Mouse (Mus musculus) spleen, postnatal 10 days (tissue): ENCODE measurements around the gene Tjp3.

Experiments used
- DNase-seq, 2 experiments: peaks; one replicate each; pipeline ENCODE4 v3.0.0; 2021 to 2022; ENCODE audit warnings: low spot score in 2 of 2

Tjp3 gene

DNA sequence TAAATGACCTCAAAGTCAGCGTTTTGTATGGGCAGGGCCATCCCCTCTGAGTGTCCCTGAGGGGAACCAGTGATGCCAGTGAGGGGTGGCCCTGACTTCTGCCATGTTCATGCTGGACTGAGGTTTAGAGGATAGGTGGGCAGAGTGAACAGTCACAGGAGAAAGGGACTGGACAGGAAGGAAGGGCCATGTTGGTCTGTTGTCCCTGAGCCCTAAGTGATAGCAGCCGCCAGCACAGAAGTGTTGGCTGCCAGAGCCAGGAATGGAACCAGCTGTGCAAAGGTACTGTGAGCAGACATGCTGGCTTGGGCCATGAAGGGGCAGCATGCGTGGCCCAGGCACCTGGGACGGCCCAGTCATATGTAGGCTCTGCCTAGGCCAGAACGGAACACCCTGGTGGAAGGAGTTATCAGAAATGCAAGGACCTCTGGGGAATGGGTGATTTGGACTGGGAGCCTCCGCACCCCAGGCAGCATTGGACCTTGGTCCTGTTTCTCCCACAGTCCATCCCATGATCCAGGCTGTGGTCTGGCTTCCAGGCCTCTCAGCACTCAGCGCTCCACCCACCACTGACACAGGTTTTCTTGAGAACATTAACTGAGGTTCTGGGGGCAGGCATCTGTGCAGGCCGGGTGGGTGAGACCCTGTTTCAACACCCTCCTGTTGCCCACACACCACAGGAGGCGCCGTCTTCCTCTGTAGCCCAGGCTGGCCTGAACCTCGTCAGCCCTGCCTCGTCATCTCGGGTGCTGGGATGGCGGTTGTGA, 8.4 kb upstream of the Tjp3 start:
- DNase-seq: no peak

DNA sequence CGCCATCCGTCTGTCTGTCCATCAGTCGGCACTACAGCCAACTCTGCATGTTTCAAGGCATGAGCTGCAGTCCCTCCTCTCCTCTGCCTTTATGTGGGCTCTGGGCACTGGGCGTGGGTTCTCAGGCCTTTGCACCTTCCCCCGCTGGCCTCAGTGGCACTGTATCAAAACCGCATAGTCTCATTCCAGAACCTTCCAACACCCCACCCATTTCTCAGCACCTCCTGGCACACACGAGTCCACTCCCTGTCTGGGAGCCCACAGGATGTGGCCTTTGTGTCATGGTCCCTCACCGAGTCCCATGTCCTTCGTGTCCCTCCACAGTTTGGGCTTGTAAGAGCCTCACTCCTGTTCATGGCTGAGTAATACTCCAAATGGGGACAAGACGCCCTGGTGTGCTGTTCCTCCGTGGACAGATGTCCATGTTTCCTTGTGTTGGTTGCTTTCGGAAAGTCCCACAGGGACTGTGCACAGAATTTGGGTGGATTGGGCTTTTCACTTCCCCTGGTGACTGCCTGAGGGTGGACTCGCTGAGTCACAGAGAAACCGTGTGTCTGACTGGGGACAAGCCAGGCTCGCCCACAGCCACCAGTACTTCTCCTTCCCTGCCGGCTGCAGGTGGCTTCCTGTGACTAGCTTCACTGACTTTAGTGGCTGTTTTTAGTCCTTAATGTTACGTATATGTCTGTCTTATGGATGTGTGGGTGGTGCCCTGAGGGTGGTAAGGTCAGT, 7.2 kb upstream of the Tjp3 start:
- peak in 1 of 2 experiments; percentile 67 for DNase-seq

DNA sequence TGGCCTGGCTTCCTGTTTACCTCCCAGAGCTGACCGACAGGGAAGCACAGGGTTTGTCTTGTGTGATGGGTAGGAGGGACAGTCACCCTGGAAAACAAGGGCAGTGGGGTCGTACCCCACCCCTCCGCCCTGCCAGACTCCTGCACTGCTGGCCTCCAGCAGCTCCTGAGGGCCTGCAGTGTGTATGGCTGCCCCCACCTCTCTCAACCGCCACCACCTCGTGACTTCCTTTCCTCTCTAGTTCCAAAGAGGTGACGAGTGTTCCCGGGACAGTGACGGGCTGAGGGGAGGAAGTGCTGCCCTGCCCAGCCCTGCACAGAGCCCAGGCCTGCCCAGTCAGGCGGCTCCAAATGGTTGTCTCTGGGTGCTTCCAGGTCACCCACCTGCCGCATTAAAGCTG, 6.5 kb upstream of the Tjp3 start:
- DNase-seq: peak in 1 of 2 experiments; percentile 59

DNA sequence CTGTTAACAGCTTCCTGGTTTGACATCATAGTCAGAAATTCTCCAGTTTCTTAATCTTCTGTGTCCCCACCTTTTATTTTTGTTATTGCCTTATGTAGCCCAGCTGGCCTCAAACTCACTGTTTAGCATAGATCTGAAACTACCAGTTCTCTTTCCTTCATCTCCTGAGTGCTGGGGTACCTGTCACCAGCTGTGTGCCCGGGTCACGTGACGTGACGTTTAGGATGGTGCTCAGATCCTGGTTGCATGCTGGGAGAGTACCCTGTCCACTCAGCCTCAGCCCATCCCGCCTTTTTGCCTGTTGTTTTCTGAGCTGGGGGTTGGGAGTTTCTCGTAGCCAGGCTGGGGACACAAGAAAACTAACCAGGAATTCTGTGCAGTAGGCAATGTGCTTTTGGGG, 5.9 kb upstream of the Tjp3 start:
- DNase-seq: peak in 1 of 2 experiments; percentile 64

DNA sequence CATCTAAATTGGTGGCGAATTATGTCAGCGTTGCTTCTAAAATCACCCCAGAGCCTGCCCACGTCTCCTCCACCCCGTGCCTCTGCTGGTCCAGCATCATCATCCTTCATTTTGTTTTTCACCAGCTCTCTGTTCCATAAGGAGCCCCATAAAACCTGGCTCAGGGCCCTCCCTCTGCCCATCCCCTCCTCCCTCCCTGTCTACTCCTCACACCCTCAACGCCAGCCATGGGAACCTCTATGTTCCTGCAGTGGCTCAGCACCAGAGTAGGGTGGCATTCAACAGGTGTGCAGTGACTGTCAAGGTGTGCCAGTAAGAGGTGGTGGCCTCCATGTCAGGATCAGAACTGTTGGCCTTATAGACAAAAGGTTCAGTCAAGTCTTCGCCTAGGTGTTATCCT, 3.8 kb upstream of the Tjp3 start:
- DNase-seq: no peak

DNA sequence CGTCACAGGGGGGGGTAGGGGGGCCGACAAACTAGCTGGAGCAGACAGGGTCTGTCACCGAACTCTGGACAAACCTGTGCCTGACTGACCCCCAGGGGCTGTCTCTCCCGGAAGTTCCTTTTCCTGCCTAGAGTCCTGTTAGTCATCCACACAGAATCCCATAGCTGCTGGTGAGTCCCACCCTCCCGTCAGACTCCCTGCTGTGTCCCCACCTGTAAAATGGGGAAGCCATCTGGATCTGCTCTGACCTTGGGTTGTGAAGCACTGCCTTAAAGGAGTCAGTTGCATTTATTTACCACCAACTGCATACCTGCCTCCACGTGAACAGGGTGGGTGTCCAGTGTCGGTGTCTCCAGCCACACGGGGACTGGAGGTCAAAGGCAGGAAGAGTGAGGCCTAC, 3.1 kb upstream of the Tjp3 start:
- DNase-seq: no peak

DNA sequence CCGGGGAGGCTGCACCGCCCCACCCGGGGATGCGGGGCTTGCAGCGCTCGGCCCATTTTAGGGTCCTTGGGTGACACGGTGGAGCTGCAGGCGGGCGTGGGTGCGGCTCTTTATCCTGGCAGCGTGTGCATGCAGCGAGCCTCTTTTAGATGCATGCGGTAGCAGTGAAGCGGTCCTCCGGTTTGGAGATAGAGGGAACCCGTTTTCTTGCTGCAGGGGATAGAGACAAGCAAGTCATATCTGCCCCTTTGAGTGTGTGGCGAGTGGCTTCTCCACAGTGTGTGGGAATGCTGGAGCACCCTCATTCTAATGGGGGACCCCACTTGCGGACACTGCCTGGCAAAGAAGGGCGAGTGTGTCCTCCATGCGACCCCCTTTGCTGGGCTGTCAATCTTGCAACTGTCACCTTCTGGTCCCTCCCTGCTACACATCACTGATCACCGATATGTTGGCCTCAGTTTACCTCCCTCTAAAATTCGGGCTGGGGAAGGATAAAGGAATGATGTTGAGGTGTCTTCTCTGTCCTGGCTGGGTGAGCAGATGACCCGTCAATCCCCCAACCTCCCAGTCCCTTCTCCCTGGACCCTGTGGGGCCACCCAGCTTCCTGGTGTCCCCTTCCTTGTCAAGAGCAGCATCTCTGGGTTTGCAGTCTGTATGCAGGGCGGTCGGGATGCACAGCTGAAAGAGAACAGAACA, 2.1 kb upstream of the Tjp3 start:
- DNase-seq: no peak

DNA sequence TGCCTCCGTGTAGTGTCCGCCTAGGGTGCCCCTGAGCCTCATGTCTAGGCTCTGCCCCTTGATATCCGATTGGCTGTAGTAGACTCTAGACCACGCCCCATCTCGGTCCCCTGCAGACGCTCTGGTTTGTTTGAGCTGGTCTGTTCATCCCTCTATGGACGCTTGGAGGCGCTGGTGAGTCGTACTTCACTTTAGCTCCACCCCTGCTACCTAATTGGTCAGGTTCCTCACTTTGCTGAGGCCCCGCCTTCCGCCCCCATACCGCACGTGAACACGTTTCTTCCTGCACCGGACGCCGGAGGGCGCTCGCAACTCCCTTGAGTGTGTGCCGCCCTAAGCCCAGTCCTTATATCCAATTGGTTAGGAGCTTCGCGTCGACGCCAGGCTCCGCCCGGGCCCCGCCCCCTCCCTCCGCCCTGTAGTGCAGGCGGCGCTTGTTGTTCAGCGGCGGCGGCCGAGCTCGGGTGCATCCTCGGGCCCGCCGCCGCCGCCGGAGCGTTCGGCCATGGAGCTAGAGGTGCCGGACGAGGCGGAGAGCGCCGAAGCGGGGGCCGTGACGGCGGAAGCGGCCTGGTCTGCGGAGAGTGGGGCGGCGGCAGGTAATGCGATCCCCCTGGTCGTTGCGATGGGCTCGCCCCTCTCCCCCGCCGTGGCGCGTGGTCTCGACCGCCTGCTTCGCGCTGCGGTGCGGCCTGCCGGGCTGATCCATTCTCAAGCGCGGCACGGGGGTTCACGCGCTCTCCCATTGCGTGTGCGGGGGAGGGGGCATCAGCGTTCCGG, 1.4 kb upstream of the Tjp3 start, which contains the start of gene Pip5k1c:
Pip5k1c (plus strand) TSS at position 410 of the 780 bp plus-strand sequence.
- peak; percentile 98 to 99 for DNase-seq

DNA sequence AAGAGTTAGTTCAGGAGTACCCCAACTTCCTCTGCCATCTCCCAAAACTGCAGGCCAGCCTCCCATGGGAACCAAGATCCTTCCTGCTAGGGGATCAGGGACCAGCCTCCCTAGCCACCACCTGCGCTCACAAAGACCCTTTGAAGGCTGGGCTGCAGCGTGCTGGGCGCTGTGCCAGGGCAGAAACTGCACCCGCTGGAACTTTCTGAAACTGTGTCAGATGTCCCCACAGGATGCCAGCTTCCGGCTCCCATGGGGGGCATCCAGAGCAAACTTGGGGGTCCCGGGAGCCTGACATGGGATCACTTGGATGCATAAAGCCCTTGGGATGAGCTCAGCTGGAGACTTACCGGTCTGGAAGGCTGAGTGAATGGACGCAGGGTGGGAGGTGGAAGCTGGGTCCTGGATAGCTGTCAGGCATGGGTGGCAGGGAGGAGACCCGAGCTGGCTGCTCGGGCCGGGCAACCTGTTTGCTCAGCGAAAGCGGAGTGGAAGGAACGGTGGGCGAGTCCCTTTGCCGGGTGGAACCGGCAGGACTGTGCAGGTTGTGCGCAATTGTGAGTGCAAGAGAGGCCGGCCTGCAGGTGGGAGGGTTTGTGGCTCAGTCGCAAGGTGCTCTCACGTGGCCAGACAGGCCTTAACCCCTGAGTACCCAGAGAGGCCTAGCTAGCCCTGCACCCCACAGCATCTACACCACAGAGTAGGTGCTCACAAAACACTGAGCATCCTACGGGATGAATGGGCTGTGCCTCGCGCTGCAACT, 502 bp downstream of the Tjp3 start:
- no peak for DNase-seq

DNA sequence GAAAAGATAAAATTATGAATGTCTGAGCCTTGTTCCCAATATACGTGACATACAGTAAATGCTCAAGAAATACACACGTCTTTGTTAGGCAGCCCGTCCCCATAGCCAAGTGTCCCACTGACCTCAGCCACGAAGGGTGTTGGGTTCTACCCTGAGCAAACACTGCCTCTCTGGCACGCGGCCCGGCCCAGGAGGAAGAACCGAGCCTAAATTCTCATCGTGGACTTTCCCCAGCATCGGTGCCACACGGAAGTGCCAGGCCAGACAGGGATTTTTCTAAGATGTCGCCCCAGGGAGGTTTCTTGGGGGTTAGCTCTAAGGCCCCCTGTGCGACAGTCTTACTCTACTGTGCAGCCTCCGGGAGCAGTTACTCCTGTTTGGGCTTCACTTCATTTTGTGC, 1.6 kb downstream of the Tjp3 start:
- no peak for DNase-seq

DNA sequence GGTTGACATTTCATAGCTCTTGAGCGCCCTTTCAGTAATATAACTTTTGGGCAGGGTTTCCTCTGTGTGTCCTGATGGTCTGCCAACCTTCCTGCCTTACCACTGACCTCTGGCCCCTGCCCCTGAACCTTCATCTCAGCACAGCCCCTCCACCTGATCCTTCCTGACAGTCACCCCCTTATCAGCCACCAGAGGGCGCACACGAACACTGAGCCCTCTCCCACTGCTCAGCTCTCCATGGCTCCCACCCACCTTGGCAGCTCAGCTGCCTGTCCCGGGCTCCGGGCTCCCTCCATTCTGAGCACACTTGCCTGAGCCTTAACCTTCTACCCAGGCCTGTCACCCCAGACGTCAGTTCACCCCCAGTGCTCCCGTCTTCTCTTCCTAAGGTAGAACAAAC, 2.1 kb downstream of the Tjp3 start:
- DNase-seq: peak in 1 of 2 experiments; percentile 79

DNA sequence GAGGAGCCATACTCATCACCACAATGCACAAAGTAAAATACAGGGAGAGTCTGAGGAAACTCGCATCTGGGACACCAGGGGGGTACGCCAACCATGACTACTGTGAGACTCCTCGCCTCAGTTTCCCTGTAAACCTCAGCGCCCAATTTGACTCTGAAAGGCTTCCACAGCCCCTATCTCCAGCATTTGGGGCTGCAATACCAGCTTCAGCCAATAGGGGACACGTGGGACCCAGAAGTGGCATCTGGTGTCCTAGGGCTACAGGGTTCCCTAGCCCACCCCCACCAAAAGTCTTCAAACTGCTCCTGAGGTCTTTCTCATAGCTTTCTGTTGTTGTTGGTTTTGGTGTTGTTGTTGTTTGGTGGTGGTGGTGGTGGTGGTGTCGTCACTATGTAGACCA, 2.8 kb downstream of the Tjp3 start:
- DNase-seq: peak; percentile 62 to 81

DNA sequence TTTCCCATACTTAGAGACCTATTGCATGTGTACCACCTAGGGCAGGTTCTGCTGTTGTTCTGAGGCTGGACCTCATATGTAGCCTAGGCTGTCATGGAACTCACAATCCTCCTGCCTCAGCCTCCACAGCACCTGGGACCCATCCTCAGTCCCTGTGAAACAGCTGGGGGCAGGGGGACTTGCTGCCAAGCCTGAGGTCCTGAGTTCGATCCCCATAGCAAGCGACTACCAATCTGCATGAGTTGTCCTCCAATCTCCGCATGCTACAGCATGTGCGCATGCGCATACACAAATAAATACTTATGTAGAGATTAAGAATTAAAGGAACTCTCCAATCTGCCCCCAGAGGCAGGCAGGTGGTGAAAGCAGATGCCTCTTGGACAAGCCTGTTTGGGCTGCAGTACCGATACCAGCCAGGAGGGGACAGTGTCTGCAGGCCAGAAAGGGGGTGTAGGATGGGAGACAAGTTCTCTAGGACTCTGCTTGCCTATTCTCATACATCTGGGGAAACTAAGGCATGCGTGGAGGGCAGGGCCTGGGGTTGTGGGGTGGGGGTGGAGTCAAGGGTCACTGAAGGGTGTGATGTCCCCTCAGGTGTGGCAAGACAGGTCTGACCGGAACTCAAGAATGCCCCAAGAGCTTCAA, 3.7 kb downstream of the Tjp3 start:
- peak; percentile 78 to 90 for DNase-seq

DNA sequence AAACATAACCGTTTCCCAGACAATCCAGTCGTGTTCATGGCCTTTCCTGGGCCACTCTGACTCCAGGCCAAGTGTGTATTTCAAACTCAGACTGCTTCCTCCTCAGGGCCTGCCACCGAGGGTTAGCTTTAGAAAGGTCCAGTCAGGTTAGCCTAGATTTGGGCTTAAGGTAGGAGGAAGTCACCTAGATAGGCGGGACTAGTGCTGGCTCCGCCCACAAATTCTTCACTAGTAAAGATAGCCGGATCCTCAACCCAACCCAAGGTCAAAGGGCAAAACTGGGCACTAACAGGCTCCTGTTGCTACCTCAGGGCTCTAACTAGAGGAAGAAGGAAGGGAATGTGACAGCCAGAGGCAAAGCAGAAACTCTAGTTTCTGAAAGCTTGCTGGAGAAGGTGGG, 4.8 kb downstream of the Tjp3 start:
- peak in 1 of 2 experiments; percentile 53 for DNase-seq

DNA sequence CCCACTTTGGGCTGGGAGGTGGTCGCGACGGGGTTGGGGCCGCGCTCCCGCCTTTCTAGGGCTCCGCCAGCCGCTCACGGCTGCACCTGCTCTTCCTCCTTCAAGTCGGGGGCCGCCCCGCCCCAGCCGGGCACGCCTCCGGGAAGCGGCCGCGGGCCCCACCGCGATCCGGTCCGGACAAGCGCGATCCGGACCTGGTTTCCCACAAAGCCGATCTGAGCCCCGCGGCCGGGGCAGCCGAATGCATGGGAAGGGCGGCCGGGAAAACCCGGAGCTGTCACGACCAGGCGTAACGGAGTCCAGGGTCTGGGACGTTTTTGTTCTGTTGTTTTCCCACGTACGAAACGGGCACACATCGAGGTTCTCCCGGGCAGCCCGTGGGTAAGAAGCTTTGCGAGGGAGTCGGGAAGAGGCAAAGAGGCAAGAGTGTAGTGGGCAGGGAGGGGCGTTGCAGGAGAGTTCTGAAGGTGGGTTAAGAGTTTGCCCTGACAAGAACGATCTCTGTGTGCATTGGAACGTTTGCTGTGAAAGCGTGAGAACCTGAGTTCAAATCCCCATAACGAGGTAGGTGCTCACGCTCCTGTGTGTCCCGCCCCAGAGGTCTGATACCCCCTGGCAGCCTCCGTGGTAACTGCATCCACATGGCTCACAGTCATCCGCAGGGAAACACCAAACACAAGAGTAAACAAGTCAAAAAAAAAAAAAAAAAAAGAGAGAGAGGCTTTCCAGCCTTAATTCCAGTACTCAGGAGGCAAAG, 5.5 kb downstream of the Tjp3 start:
- peak; percentile 91 to 94 for DNase-seq

DNA sequence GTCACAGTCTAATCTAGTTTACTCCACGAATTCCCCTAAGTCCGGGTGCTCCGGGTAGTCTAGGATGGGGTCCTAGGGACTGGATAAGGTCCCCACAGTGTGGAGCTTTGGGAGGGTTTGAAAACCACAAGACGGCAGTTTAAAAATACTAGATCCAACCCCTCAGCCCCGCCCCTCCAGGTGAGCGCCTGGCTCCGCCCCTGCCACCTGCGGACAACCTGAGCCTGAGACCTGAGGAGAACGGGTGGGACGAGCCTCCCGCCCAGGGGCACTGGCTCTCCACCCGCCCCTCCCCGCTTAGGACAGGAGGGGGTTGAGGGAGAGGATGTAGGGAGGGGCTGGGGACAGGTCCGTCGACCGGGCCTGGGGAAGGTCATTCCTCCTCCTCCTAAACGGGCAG, 6.7 kb downstream of the Tjp3 start:
- DNase-seq: no peak

DNA sequence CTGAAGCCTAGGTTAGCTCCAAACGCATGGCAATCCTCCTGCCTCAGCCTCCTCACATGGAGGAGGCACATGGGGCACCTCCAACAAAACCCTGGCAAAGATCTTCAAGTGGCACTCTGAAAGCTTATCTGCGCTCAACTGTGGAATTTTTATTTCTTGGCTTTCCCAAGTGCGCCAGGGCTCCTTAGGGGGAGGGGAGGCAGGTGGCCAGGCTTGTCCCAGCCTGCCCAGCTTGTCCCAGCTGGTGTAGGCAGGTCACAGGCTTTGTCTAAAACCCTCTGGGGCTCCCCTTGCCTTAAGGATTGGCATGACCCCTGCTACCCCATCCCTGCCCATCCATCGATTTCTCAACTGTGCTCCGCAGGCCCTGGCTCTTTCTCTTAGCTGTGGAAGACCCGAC, 7.2 kb downstream of the Tjp3 start:
- DNase-seq: no peak

DNA sequence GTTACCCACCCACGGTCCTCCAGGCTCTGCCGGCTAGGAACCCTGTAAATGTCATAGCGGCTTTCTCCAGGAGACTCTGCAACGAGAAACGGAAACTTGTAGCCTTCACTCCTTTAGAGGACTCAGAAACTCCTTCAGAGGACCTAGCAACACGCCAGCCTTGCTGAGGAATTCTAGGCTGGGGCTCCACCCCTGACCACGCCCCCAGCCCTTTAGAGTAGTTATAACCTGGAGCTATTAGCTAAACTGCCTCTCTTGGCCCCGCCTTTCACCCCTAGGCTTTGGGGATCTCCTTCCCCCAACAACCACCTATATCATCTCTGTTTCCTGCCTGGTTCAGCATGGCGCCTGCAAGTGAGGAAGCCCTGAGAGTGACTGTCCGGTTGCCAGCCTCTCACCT, 11.9 kb downstream of the Tjp3 start:
- DNase-seq: no peak

DNA sequence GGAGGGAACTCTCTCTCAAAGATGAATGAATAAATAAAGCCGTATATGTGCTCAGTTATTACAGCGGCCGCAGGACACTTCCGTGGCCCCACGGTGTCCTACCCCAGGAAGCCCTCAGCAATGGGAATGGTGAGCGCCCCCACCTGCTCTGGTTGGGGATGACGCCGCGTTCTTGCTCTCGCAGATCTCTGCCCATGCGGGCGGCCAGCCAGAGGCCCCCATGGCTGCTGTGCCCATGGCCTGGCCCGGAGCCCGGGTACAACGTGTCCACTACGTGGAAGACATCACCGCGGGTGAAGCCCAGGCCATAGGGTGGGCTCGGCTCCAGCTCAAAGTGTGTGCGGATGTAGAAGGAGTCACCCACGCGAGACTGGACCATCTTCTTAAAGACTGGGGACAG, 13.7 kb downstream of the Tjp3 start:
- no peak for DNase-seq

DNA sequence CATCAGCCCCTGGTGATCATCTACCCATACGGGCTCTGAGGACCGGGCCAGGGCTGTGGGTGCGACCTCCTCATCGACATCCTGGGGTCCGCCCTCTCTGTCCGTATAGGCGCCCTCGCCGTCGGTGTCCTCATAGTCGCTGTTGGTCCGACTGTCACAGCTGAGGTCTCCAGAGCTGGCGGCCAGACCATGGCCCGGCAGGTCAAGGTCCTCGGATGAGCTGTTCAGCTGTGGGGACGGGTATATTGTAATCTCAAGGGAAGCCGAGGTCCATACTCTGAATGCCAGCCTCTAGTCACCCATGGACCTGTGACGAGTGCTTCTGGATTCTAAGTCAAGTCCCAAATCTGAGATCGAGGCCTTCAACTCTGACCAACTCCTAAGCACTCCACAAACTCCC, 17.5 kb downstream of the Tjp3 start:
- DNase-seq: no peak
